In the genomic region with DNA sequence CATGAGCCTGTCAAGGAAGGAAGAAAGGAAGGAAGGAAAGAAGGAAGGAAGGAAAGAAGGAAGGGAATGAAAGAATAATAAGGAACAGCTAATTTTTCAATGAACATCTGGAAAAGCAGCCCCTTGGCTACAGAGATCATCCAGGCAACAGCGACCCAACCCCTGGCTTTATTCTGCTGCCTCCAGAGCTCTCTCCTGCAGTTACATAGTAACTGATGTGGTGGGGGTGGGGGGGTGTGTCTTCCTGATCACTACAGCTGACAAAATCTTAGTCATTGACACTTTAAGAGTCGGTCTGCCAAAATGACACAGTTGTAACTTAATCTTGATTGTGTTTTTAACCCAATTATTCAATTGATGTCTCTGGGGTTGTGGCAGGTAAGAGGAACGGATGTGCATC, we compare ENCODE assay signal across 24 mouse cellular contexts.
DNase-seq lines count a peak whose midpoint lies in the region; ATAC-seq and TF ChIP-seq lines count a peak whose summit lies in the region.
"Had no signal": no experiment of that assay in that cellular context is flagged by ENCODE, and none has a peak within 500 bp of the region (broad histone marks: within the 10 kb centered on the region; RNA-seq: fewer than 3 reads in every experiment).

No protein-coding gene starts in this region.

- H3K4me2 ChIP-seq in heart, embryonic 11.5 days = no peak overlapping the region
- H3K4me2 ChIP-seq in liver, embryonic 13.5 days = peak overlapping the region; percentile 44
- H3K4me2 ChIP-seq: embryonic facial prominence, embryonic 12.5 days; hindbrain, embryonic 12.5 days; midbrain, embryonic 12.5 days; neural tube, embryonic 15.5 days; stomach, embryonic 15.5 days had no signal

- no peaks in the 10 kb centered on the region for H3K36me3 ChIP-seq in heart, embryonic 11.5 days (ENCODE audit: control insufficient read depth, insufficient read depth, low read length)
- H3K36me3 ChIP-seq in heart, adult 2 months (ENCODE audit: control insufficient read depth, insufficient read depth, low read length) = no peaks in the 10 kb centered on the region
- peaks cover 33% of the 10 kb centered on the region for H3K36me3 ChIP-seq in embryonic facial prominence, embryonic 10.5 days (replicated peaks)
- peaks cover 42% of the 10 kb centered on the region for H3K36me3 ChIP-seq in liver, embryonic 13.5 days
- H3K36me3 ChIP-seq: embryonic facial prominence, embryonic 12.5 days; hindbrain, embryonic 12.5 days; midbrain, embryonic 12.5 days; neural tube, embryonic 15.5 days; stomach, embryonic 15.5 days had no signal

- TF ChIP-seq POLR2A in heart, adult 2 months (IDR thresholded peaks at IDR 0.05; ENCODE audit: insufficient read depth, low read depth, low read length) = no peak

- intact Hi-C loops in heart, adult 2 months (cut with DNase I) = no loop called here

- H3K4me1 ChIP-seq in heart, embryonic 11.5 days (ENCODE audit: control insufficient read depth, insufficient read depth, low read length) = no peaks in the 10 kb centered on the region
- no peaks in the 10 kb centered on the region for H3K4me1 ChIP-seq in heart, adult 2 months (ENCODE audit: control insufficient read depth, insufficient read depth, low read length)
- H3K4me1 ChIP-seq in embryonic facial prominence, embryonic 10.5 days = peaks cover 15% of the 10 kb centered on the region
- peaks cover 89% of the 10 kb centered on the region for H3K4me1 ChIP-seq in liver, embryonic 13.5 days (replicated peaks)
- H3K4me1 ChIP-seq: limb, embryonic 10.5 days had no signal

- no peaks in the 10 kb centered on the region for H3K9me3 ChIP-seq in heart, embryonic 11.5 days (replicated peaks; ENCODE audit: control insufficient read depth, low read length)
- no peaks in the 10 kb centered on the region for H3K9me3 ChIP-seq in embryonic facial prominence, embryonic 10.5 days
- no peaks in the 10 kb centered on the region for H3K9me3 ChIP-seq in liver, embryonic 13.5 days (replicated peaks)
- H3K9me3 ChIP-seq: embryonic facial prominence, embryonic 12.5 days; hindbrain, embryonic 12.5 days; limb, embryonic 10.5 days; midbrain, embryonic 12.5 days; neural tube, embryonic 15.5 days; stomach, embryonic 15.5 days had no signal

- DNase-seq in heart, adult 2 months = no peak
- DNase-seq in embryonic facial prominence, embryonic 10.5 days (ENCODE audit: low spot score) = no peak
- DNase-seq in liver, embryonic 13.5 days = no peak
- no peak for DNase-seq in frontal cortex, adult 2 months (ENCODE audit: extremely low spot score in 1 of 2, low spot score in 1 of 2)
- DNase-seq in MN1 (ENCODE audit: low spot score) = no peak
- DNase-seq: cerebellum, adult 18-20 months; cerebellum, postnatal 14 days; gastrocnemius, postnatal 25 days; heart, postnatal 10 days; kidney, adult 18-20 months; right cerebral cortex, adult 18-20 months; thymus, adult 18-20 months had no signal

- H3K27me3 ChIP-seq in heart, embryonic 11.5 days (ENCODE audit: control insufficient read depth, insufficient read depth, low read length) = no peaks in the 10 kb centered on the region
- H3K27me3 ChIP-seq in heart, adult 2 months (ENCODE audit: control insufficient read depth, insufficient read depth, low read length) = no peaks in the 10 kb centered on the region
- no peaks in the 10 kb centered on the region for H3K27me3 ChIP-seq in embryonic facial prominence, embryonic 10.5 days (replicated peaks; ENCODE audit: low read depth, poor library complexity, severe bottlenecking)
- no peaks in the 10 kb centered on the region for H3K27me3 ChIP-seq in liver, embryonic 13.5 days
- H3K27me3 ChIP-seq: embryonic facial prominence, embryonic 12.5 days; hindbrain, embryonic 12.5 days; midbrain, embryonic 12.5 days; neural tube, embryonic 15.5 days; Patski; stomach, embryonic 15.5 days had no signal

- peak overlapping the region; percentile 10; the same call in 1 of the 2 replicates for H3K9ac ChIP-seq in heart, embryonic 11.5 days (ENCODE audit: low read depth, low read length)
- H3K9ac ChIP-seq in heart, adult 2 months (ENCODE audit: low read depth, low read length) = no peak overlapping the region
- peak overlapping the region; percentile 72 for H3K9ac ChIP-seq in liver, embryonic 13.5 days
- H3K9ac ChIP-seq: embryonic facial prominence, embryonic 12.5 days; hindbrain, embryonic 12.5 days; midbrain, embryonic 12.5 days; neural tube, embryonic 15.5 days; stomach, embryonic 15.5 days had no signal

- no peak for ATAC-seq in heart, embryonic 11.5 days (replicated peaks; ENCODE audit: insufficient number of reproducible peaks, low FRiP score, low TSS enrichment)
- ATAC-seq in liver, embryonic 13.5 days (ENCODE audit: low read depth) = peak; percentile 54
- peak; percentile 42; the same call in 1 of the 2 replicates for ATAC-seq in megakaryocyte-erythroid progenitor cell, adult 5-6 weeks (replicated peaks; ENCODE audit: low FRiP score, low TSS enrichment, poor library complexity, severe bottlenecking)
- ATAC-seq: CD4-positive, CD25-positive, alpha-beta regulatory T cell, adult 4 months; forebrain, embryonic 16.5 days; lung, postnatal 0 days; Patski had no signal

- WGBS in heart, embryonic 11.5 days (ENCODE audit: insufficient replicate concordance) = 67% methylated on average over 3 of the region's 3 CpGs
- 70% methylated on average over 3 of the region's 3 CpGs for WGBS in heart, adult 2 months
- 83% methylated on average over 3 of the region's 3 CpGs for WGBS in embryonic facial prominence, embryonic 10.5 days
- WGBS in liver, embryonic 13.5 days (ENCODE audit: insufficient replicate concordance) = 43% methylated on average over 3 of the region's 3 CpGs

- H3K27ac ChIP-seq in heart, embryonic 11.5 days (ENCODE audit: low read depth, low read length) = peak overlapping the region; percentile 82
- H3K27ac ChIP-seq in heart, adult 2 months = no peak overlapping the region
- 0 out of 2 replicates have a peak overlapping the region, but pooled peaks have one; percentile 49 for H3K27ac ChIP-seq in embryonic facial prominence, embryonic 10.5 days (replicated peaks)
- peak overlapping the region; percentile 97 for H3K27ac ChIP-seq in liver, embryonic 13.5 days
- H3K27ac ChIP-seq: embryonic facial prominence, embryonic 12.5 days; hindbrain, embryonic 12.5 days; limb, embryonic 10.5 days; midbrain, embryonic 12.5 days; neural tube, embryonic 15.5 days had no signal

- TF ChIP-seq EP300 in heart, adult 2 months (IDR thresholded peaks at IDR 0.05; ENCODE audit: insufficient read depth, low read depth, low read length) = no peak

- no peak for TF ChIP-seq CTCF in heart, adult 2 months (IDR thresholded peaks at IDR 0.05)

- no peaks in the 10 kb centered on the region for H3K79me2 ChIP-seq in heart, adult 2 months (replicated peaks; ENCODE audit: control insufficient read depth, insufficient read depth, low read length)

- H3K4me3 ChIP-seq in heart, embryonic 11.5 days (ENCODE audit: low read depth, low read length) = no peak overlapping the region
- H3K4me3 ChIP-seq in heart, adult 2 months = no peak overlapping the region
- H3K4me3 ChIP-seq in embryonic facial prominence, embryonic 10.5 days = no peak overlapping the region
- H3K4me3 ChIP-seq in liver, embryonic 13.5 days (replicated peaks) = no peak overlapping the region
- H3K4me3 ChIP-seq: embryonic facial prominence, embryonic 12.5 days; hindbrain, embryonic 12.5 days; limb, embryonic 10.5 days; midbrain, embryonic 12.5 days; neural tube, embryonic 15.5 days; stomach, embryonic 15.5 days had no signal
